Mouse (Mus musculus) midbrain, embryonic 15.5 days (tissue): ENCODE data around the gene Gm20388. TPM values are rescaled to one million over a fixed set of nuclear protein-coding genes. Genes with fewer than 3 reads are reported as not detected.
A peak's percentile ranks its signal among the peaks of the same experiment; 100 is the strongest.

ENCODE experiments used
- ATAC-seq: fragments of 200-750 bp; cut with Nextera tagmentation; replicated peaks from 2 replicates; pipeline ENCODE4 v1.8.0; 2017; ENCODE audit warnings: moderate TSS enrichment
- H3K27ac ChIP-seq: fragments of 300-500 bp; sonication (generic); 2 replicates; pipeline ENCODE4 v1.5.1; 2015; ENCODE audit warnings: mild to moderate bottlenecking, inconsistent platforms
- H3K27me3 ChIP-seq: fragments of 300-500 bp; sonication (generic); replicated peaks from 2 replicates; pipeline ENCODE4 v1.6.1; 2015; ENCODE audit warnings: inconsistent platforms
- H3K36me3 ChIP-seq: fragments of 300-500 bp; sonication (generic); replicated peaks from 2 replicates; pipeline ENCODE4 v1.6.1; 2015; ENCODE audit warnings: inconsistent platforms
- H3K4me1 ChIP-seq: fragments of 300-500 bp; sonication (generic); 2 replicates; pipeline ENCODE4 v1.6.1; 2015; ENCODE audit warnings: inconsistent platforms
- H3K4me2 ChIP-seq: fragments of 300-500 bp; sonication (generic); 2 replicates; pipeline ENCODE4 v1.6.1; 2015; ENCODE audit warnings: inconsistent platforms, mild to moderate bottlenecking, moderate library complexity
- H3K4me3 ChIP-seq: fragments of 300-500 bp; sonication (generic); 2 replicates; pipeline ENCODE4 v1.5.1; 2015; ENCODE audit warnings: mild to moderate bottlenecking, inconsistent platforms
- H3K9ac ChIP-seq: fragments of 300-500 bp; sonication (generic); 2 replicates; pipeline ENCODE4 v1.6.1; 2015; ENCODE audit warnings: mild to moderate bottlenecking, inconsistent platforms
- H3K9me3 ChIP-seq: fragments of 300-500 bp; sonication (generic); 2 replicates; pipeline ENCODE4 v1.6.1; 2016; ENCODE audit warnings: inconsistent platforms
- WGBS: fragments of 180-500 bp; shearing (Covaris S2); methylation state at CpG from one replicate; pipeline ENCODE4 v1.1.7; 2015; ENCODE audit warnings: mixed read lengths; 5-methylcytosine and 5-hydroxymethylcytosine counted together
- polyA plus RNA-seq: library from polyadenylated mRNA; unstranded; fragments of >200 nt; fragmentation: Nextera tagmentation; extraction: Ambion mirVana; gene quantifications from 2 replicates; pipeline ENCODE4 v1.2.1, GENCODE M21; 2015

The Gm20388 gene
- polyA plus RNA-seq, 1 experiment from 2014 or later, result 5.6 TPM

- peak; percentile 74 for ATAC-seq
- H3K36me3 ChIP-seq, result no peaks in the 10 kb centered on the region
- H3K27me3 ChIP-seq, result no peaks in the 10 kb centered on the region
- H3K4me1 ChIP-seq, result peaks cover 71% of the 10 kb centered on the region
- no peaks in the 10 kb centered on the region for H3K9me3 ChIP-seq
- H3K27ac ChIP-seq, result peak overlapping the region; percentile 92
- H3K9ac ChIP-seq, result peak overlapping the region; percentile 5; the same call in 1 of the 2 replicates
- H3K4me3 ChIP-seq, result no peak overlapping the region
- WGBS, result 4% methylated on average over 33 of the region's 33 CpGs
- H3K4me2 ChIP-seq, result peak overlapping the region; percentile 31
Measured at GRCm38 (mm10) chr8:120416522-120417394, 506.1 kb downstream of the Gm20388 start.

- H3K9me3 ChIP-seq, result no peaks in the 10 kb centered on the region
- H3K27me3 ChIP-seq, result no peaks in the 10 kb centered on the region
- 77% methylated on average over 5 of the region's 5 CpGs for WGBS
- H3K4me1 ChIP-seq, result peaks cover 70% of the 10 kb centered on the region
- H3K4me2 ChIP-seq, result no peak overlapping the region
- H3K9ac ChIP-seq, result no peak overlapping the region
- peak overlapping the region; percentile 92 for H3K27ac ChIP-seq
- ATAC-seq, result no peak
- no peak overlapping the region for H3K4me3 ChIP-seq
- no peaks in the 10 kb centered on the region for H3K36me3 ChIP-seq
Measured at GRCm38 (mm10) chr8:120418188-120418587, 507.5 kb downstream of the Gm20388 start.

- no peak overlapping the region for H3K9ac ChIP-seq
- H3K27ac ChIP-seq, result no peak overlapping the region
- H3K9me3 ChIP-seq, result no peaks in the 10 kb centered on the region
- H3K4me2 ChIP-seq, result no peak overlapping the region
- H3K27me3 ChIP-seq, result no peaks in the 10 kb centered on the region
- no peaks in the 10 kb centered on the region for H3K36me3 ChIP-seq
- no peak overlapping the region for H3K4me3 ChIP-seq
- no peak for ATAC-seq
- peaks cover 74% of the 10 kb centered on the region for H3K4me1 ChIP-seq
- WGBS, result 86% methylated on average over 9 of the region's 9 CpGs
Measured at GRCm38 (mm10) chr8:120419675-120420074, 509.0 kb downstream of the Gm20388 start.

- ATAC-seq, result no peak
- Histone ChIP-seq H3K27ac (no peak overlapping the region), H3K4me2 (no peak overlapping the region), H3K4me3 (no peak overlapping the region), H3K9ac (no peak overlapping the region), H3K9me3 (no peaks in the 10 kb centered on the region), H3K27me3 (no peaks in the 10 kb centered on the region), H3K4me1 (peaks cover 79% of the 10 kb centered on the region), H3K36me3 (no peaks in the 10 kb centered on the region)
- WGBS, result 79% methylated on average over 5 of the region's 5 CpGs
Measured at GRCm38 (mm10) chr8:120420226-120420625, 509.6 kb downstream of the Gm20388 start.

- Histone ChIP-seq H3K9me3 (no peaks in the 10 kb centered on the region), H3K4me2 (no peak overlapping the region), H3K4me3 (no peak overlapping the region), H3K9ac (no peak overlapping the region), H3K27me3 (no peaks in the 10 kb centered on the region), H3K4me1 (peaks cover 80% of the 10 kb centered on the region), H3K27ac (no peak overlapping the region), H3K36me3 (no peaks in the 10 kb centered on the region)
- 13% methylated on average over 9 of the region's 9 CpGs for WGBS
- ATAC-seq, result no peak
Measured at GRCm38 (mm10) chr8:120421638-120422037, 511.0 kb downstream of the Gm20388 start.

- WGBS, result 81% methylated on average over 8 of the region's 8 CpGs
Measured at GRCm38 (mm10) chr8:120422236-120422635, 511.6 kb downstream of the Gm20388 start.

GRCm38 (mm10) chr8:120423576-120423975 lies 512.9 kb downstream of the Gm20388 start:
- H3K27me3 ChIP-seq, result no peaks in the 10 kb centered on the region
- H3K9ac ChIP-seq, result no peak overlapping the region; the same call in 1 of the 2 replicates
- no peaks in the 10 kb centered on the region for H3K36me3 ChIP-seq
- peaks cover 80% of the 10 kb centered on the region for H3K4me1 ChIP-seq
- H3K4me3 ChIP-seq, result no peak overlapping the region
- peak overlapping the region; percentile 90 for H3K27ac ChIP-seq
- H3K9me3 ChIP-seq, result no peaks in the 10 kb centered on the region
- 29% methylated on average over 7 of the region's 7 CpGs for WGBS
- no peak for ATAC-seq
- no peak overlapping the region for H3K4me2 ChIP-seq

More at GRCm38 (mm10) chr8:120422236-120422635, 511.6 kb downstream of the Gm20388 start:
- no peak for ATAC-seq
- Histone ChIP-seq H3K9ac (no peak overlapping the region), H3K4me3 (no peak overlapping the region), H3K27ac (no peak overlapping the region), H3K36me3 (no peaks in the 10 kb centered on the region), H3K4me1 (peaks cover 80% of the 10 kb centered on the region), H3K27me3 (no peaks in the 10 kb centered on the region), H3K4me2 (no peak overlapping the region), H3K9me3 (no peaks in the 10 kb centered on the region)

- Histone ChIP-seq H3K4me3 (no peak overlapping the region), H3K27me3 (no peaks in the 10 kb centered on the region), H3K9ac (no peak overlapping the region), H3K4me2 (no peak overlapping the region), H3K36me3 (no peaks in the 10 kb centered on the region), H3K27ac (peak overlapping the region; percentile 90), H3K9me3 (no peaks in the 10 kb centered on the region), H3K4me1 (peaks cover 83% of the 10 kb centered on the region)
- ATAC-seq, result peak; percentile 3; the same call in 1 of the 2 replicates
- 28% methylated on average over 4 of the region's 4 CpGs for WGBS
Measured at GRCm38 (mm10) chr8:120424829-120425198, 514.2 kb downstream of the Gm20388 start.

- WGBS, result 2% methylated on average over 8 of the region's 8 CpGs
- H3K27ac ChIP-seq, result peak overlapping the region; percentile 90
- H3K36me3 ChIP-seq, result no peaks in the 10 kb centered on the region
- no peaks in the 10 kb centered on the region for H3K9me3 ChIP-seq
- H3K27me3 ChIP-seq, result no peaks in the 10 kb centered on the region
- peak; percentile 85 for ATAC-seq
- no peak overlapping the region for H3K4me2 ChIP-seq
- H3K4me3 ChIP-seq, result no peak overlapping the region
- H3K4me1 ChIP-seq, result peaks cover 80% of the 10 kb centered on the region
- H3K9ac ChIP-seq, result no peak overlapping the region; the same call in 1 of the 2 replicates
Measured at GRCm38 (mm10) chr8:120425199-120425941, 514.7 kb downstream of the Gm20388 start.

GRCm38 (mm10) chr8:120426105-120426504 lies 515.5 kb downstream of the Gm20388 start:
- WGBS, result 27% methylated on average over 1 of the region's 1 CpGs
- no peaks in the 10 kb centered on the region for H3K9me3 ChIP-seq
- H3K4me2 ChIP-seq, result no peak overlapping the region
- no peak for ATAC-seq
- H3K27ac ChIP-seq, result peak overlapping the region; percentile 90
- no peaks in the 10 kb centered on the region for H3K27me3 ChIP-seq
- no peaks in the 10 kb centered on the region for H3K36me3 ChIP-seq
- H3K9ac ChIP-seq, result no peak overlapping the region
- no peak overlapping the region for H3K4me3 ChIP-seq
- peaks cover 75% of the 10 kb centered on the region for H3K4me1 ChIP-seq

GRCm38 (mm10) chr8:120426622-120427385 lies 516.2 kb downstream of the Gm20388 start:
- peak overlapping the region; percentile 90 for H3K27ac ChIP-seq
- H3K9me3 ChIP-seq, result no peaks in the 10 kb centered on the region
- H3K4me1 ChIP-seq, result peaks cover 68% of the 10 kb centered on the region
- no peaks in the 10 kb centered on the region for H3K27me3 ChIP-seq
- H3K36me3 ChIP-seq, result no peaks in the 10 kb centered on the region
- H3K4me3 ChIP-seq, result no peak overlapping the region
- ATAC-seq, result no peak
- no peak overlapping the region for H3K9ac ChIP-seq
- no peak overlapping the region for H3K4me2 ChIP-seq
- WGBS, result 17% methylated on average over 20 of the region's 20 CpGs

GRCm38 (mm10) chr8:120428492-120428891 lies 517.9 kb downstream of the Gm20388 start:
- Histone ChIP-seq H3K9me3 (no peaks in the 10 kb centered on the region), H3K9ac (no peak overlapping the region), H3K4me1 (peaks cover 53% of the 10 kb centered on the region), H3K4me2 (no peak overlapping the region), H3K27ac (no peak overlapping the region), H3K36me3 (no peaks in the 10 kb centered on the region), H3K27me3 (no peaks in the 10 kb centered on the region), H3K4me3 (no peak overlapping the region)
- ATAC-seq, result no peak
- WGBS, result 81% methylated on average over 5 of the region's 5 CpGs
